Mouse (Mus musculus) thymus, postnatal 25 days (tissue): ENCODE results near the gene Mad2l2.

Source experiments
- DNase-seq: peaks from one replicate; pipeline ENCODE4 v3.0.0; 2022

Mad2l2 gene

GRCm38 (mm10) chr4:148149540-148149939 is 19.4 kb downstream of the Mad2l2 start:
- no peak for DNase-seq

GRCm38 (mm10) chr4:148150242-148150641 is 20.1 kb downstream of the Mad2l2 start:
- no peak for DNase-seq

- DNase-seq: no peak
Measured at GRCm38 (mm10) chr4:148150953-148151266, 20.7 kb downstream of the Mad2l2 start.

GRCm38 (mm10) chr4:148151267-148152168 is 21.3 kb downstream of the Mad2l2 start, which contains the start of gene Fbxo6:
Gene Fbxo6 (minus strand): TSS chr4:148152140.
- peak; percentile 87 for DNase-seq

- DNase-seq: no peak
Measured at GRCm38 (mm10) chr4:148152547-148152946, 22.4 kb downstream of the Mad2l2 start.

GRCm38 (mm10) chr4:148154006-148154405 is 23.8 kb downstream of the Mad2l2 start:
- no peak for DNase-seq

- no peak for DNase-seq
Measured at GRCm38 (mm10) chr4:148154982-148155381, 24.8 kb downstream of the Mad2l2 start.

DNA sequence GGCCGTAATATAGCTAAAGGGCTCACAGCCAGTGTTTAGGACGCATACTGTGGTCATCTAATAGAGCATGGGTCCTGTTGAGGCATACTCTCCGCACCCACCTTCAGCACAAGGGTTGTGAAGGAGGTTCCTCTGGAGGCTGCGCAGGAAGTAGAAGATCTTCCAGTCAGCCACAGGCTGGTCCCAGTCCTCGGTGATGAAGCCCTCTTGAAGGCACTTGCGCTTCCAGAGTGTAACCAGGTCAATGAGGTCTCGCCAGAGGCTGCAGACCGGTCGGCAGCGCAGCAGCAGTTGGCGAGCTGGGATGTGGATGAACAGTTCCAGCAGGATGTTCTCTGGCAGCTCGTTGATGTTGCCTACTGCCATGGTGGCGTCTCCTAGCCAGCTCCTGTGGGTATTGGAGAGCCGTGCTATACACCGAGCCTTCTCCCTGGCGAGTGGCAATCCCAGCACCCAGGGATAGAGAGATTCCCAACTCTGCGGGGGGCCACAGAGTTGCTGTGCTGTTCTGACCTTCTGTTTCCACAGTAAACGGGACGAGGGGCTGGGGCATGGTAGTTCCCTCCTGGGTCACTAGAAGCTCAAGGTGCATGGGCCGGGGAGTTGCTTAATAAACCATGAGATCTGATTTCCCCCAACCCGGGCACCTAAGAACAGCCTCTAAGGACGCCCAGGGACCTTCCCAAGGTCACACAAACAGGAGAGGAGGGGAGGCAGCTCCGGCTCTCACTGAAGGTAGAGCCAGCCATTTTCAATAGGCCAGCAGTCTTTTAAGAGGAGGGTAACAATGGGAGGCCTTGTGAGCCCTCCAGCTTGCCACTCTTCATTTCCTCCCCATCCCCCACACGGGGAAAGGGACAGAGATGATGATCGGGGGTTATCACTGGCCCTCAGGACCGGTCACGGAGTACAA is 28.5 kb downstream of the Mad2l2 start:
- no peak for DNase-seq

DNA sequence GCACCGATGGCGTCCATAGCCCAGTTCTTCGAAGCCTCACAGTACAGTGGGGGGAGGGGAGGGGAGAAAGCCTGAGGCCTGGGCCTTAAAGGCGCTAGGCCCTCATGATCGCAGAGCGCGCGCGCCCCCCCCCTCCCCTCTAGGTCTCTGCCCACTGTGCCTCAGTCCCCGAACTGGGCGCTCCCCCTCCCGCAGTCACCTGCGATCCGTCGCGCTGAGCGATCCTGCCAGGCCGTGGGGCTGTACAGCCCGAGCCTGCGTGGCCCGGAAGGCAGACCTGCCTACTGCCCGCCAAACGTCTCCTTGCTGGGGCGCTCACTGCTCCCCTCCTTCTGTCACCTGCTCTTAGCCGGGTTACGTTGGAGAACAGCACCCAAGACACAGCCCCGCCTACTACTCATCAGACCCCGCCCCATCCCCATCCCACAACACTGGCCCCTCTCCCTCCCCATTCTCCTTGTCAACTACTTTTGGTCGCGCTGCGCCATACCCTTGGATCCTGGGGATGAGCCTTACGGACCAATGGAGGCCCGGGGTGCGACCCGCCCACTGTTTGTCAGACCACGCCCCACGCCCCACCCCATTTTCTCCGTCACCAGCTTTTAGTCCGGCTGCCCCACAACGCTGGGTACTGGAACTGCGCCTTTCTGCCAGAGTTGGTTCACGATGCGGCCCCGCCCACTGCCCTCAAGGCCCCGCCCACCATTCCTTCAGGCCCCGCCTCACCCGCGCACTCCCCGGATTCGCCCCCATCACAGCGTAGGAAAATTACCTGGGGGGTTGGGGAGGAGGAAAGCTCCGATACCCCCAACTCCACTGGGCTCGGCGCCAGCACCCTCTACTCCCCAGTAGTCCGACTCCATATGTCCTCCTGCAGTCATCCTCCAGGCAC is 29.6 kb downstream of the Mad2l2 start:
- peak; percentile 91 for DNase-seq

- DNase-seq: no peak
Measured at GRCm38 (mm10) chr4:148160436-148161390, 30.5 kb downstream of the Mad2l2 start, which contains the start of the genes Fbxo44 and Fbxo2. Gene Fbxo44 (minus strand): TSS chr4:148160482. Gene Fbxo2 (plus strand): TSS chr4:148160621.

- DNase-seq: peak; percentile 80
Measured at GRCm38 (mm10) chr4:148164002-148164439, 33.8 kb downstream of the Mad2l2 start.

GRCm38 (mm10) chr4:148164461-148164860 is 34.3 kb downstream of the Mad2l2 start:
- no peak for DNase-seq

- no peak for DNase-seq
Measured at GRCm38 (mm10) chr4:148165551-148165950, 35.4 kb downstream of the Mad2l2 start.

DNA sequence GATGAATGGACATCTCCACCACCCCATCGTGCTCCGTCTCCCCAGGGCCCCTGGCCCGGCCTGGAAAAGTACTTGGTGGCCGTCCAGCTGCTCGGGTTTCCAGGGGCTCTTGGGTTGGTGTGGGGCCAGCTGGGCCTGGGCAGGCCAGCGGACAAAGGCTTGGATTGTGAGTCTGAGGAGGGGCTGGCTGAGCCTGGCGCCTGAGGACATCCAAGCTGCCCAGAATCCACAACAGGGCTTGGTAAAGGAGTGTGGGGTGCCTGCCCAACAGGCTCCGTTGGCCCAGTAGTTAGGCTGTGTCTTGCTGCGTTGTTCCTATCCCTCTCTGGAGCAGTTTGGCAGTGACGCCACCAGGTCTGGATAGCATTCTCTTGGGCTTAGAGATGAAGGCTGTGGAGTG is 36.2 kb downstream of the Mad2l2 start:
- no peak for DNase-seq

- DNase-seq: peak; percentile 74
Measured at GRCm38 (mm10) chr4:148166986-148167385, 36.8 kb downstream of the Mad2l2 start.

GRCm38 (mm10) chr4:148168287-148168686 is 38.1 kb downstream of the Mad2l2 start:
- peak; percentile 69 for DNase-seq

DNA sequence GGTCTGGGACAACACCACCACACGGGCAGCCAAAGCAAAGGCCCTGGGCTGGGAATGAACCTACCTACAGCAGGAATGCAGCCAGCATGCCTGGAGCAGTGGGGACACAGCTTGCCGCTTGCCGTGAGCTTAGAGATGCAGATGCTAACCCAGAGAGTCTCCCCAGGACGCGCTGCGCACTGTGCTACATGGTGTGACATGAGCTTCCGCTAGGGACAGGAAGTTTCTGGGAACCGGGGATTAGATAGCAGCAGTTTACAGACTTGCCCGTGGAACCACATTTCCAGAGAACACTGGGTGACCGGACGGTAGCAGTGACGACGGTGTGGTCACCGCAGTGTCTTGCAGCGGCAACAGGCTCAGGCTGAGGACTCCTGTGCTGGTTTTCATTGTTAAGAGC is 39.4 kb downstream of the Mad2l2 start:
- DNase-seq: no peak

GRCm38 (mm10) chr4:148170842-148171241 is 40.7 kb downstream of the Mad2l2 start:
- peak; percentile 43 for DNase-seq

- no peak for DNase-seq
Measured at GRCm38 (mm10) chr4:148171261-148171660, 41.1 kb downstream of the Mad2l2 start.

DNA sequence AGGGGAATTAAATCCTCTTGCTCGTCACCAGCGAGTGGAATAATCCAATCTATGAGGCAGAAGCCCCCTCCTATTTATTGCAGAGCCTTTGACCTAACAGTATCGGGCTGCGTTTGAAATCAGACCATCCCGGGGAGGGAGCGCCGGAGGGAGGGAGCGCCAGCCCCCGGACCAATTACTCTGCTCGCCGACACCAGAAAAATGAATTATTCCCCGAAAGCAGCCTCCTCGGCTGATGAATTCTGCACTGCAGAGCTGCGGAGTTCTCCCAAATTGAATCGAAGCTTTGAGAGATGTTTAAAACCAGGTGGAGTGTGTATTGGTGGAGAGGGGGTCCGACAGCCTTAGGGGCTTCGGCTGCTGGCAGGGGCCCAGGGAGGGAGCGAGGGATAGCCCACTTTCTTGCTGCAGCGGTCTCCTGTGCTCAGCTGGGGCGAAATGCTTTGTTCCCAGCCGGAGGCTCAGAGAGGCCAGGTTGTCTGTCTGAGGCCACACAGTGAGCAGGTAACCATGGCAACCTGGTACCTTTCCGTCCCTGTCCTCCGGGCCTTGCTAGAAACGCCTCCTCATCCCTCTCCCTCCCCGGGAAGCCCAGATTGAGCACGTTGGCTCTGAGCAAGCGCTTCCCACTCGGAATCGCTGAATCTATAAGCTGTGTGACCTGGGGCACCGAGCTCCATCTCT is 43.8 kb downstream of the Mad2l2 start:
- no peak for DNase-seq

DNA sequence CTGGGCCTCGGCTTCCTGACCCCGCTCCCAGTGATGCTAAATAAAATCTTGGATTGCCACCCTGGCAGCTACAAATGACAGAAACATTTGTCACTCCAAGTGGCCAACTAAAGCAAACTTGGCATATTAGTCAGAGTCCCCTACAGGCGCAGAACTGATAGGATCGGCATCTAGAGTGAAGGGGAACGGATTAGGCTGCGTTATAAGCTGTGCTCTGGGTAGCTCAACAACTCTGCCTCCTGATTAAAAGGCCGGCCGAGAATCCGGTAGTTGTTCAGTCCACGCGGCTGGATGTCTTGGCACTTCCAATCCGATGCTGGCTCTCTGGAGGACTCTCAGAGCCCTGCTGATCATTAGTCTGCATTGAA is 44.3 kb downstream of the Mad2l2 start:
- DNase-seq: no peak
